Mouse (Mus musculus): ENCODE results near the gene Tnfaip8l3.

Tnfaip8l3 gene

GRCm38 (mm10) chr9:53990921-53991320 is 77.3 kb downstream of the Tnfaip8l3 start:
- DNase-seq (ENCODE audit: low spot score in 2 of 2), result no peak

- no peak for DNase-seq (ENCODE audit: low spot score in 2 of 2)
These were observed 81.2 kb downstream of the Tnfaip8l3 start for GRCm38 (mm10) chr9:53986972-53987371.

- DNase-seq (ENCODE audit: low spot score in 2 of 2), result no peak
These were observed 83.3 kb downstream of the Tnfaip8l3 start for GRCm38 (mm10) chr9:53984868-53985267.

- DNase-seq (ENCODE audit: low spot score in 2 of 2), result no peak
These were observed 93.1 kb downstream of the Tnfaip8l3 start, which contains the start of gene Elmod1 for GRCm38 (mm10) chr9:53975122-53975518. Elmod1 (minus strand) TSS chr9:53975301.

GRCm38 (mm10) chr9:53974328-53975121 is 93.7 kb downstream of the Tnfaip8l3 start:
- DNase-seq (ENCODE audit: low spot score in 2 of 2), result no peak

GRCm38 (mm10) chr9:53973929-53974327 is 94.3 kb downstream of the Tnfaip8l3 start:
- DNase-seq (ENCODE audit: low spot score in 2 of 2), result no peak
